Mouse (Mus musculus): ENCODE measurements around the gene Ak5. TPM values are rescaled to one million over a fixed set of nuclear protein-coding genes. Genes with fewer than 3 reads are reported as not detected.
"Not testable (repeated sequence)": the region's sequence is repeated elsewhere in the genome, so short reads cannot be mapped to it uniquely, and the experiment has no call there.

The Ak5 gene
- polyA plus RNA-seq (2016; fragmentation: Nextera tagmentation; extraction: Ambion mirVana): 2.0 TPM in 2 replicates

DNA sequence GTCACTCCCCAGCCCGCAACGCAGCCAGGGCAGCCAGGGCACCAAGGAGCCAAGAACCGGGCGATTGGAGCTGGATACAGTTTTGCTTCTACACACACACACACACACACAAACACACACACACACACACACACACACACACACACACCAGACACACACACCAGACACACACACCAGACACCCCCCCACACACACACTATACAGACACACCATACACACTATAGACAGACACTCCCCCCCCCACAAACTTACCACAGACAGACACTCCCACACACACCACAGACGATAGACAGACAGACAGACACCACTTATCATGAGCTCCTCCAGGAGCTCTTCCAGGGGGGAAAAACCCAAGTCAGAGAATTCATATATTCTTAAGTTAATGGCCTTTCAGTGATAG, at the start of gene Ak5:
Gene Ak5 (minus strand): TSS at position 122 of the 400 bp plus-strand sequence.
- peaks cover 17% of the 10 kb centered on the region for H3K4me1 ChIP-seq
- no peaks in the 10 kb centered on the region for H3K36me3 ChIP-seq
- H3K27me3 ChIP-seq (ENCODE audit: low read depth, poor library complexity, severe bottlenecking): peaks cover 61% of the 10 kb centered on the region
- peak within 1 kb of the TSS; percentile 82 for H3K27ac ChIP-seq
- DNase-seq (ENCODE audit: low spot score): no peak
- WGBS: 26% methylated on average over 1 of the region's 5 CpGs
- H3K9me3 ChIP-seq (replicated peaks): no peaks in the 10 kb centered on the region
- peak within 1 kb of the TSS; percentile 68 for H3K4me3 ChIP-seq

DNA sequence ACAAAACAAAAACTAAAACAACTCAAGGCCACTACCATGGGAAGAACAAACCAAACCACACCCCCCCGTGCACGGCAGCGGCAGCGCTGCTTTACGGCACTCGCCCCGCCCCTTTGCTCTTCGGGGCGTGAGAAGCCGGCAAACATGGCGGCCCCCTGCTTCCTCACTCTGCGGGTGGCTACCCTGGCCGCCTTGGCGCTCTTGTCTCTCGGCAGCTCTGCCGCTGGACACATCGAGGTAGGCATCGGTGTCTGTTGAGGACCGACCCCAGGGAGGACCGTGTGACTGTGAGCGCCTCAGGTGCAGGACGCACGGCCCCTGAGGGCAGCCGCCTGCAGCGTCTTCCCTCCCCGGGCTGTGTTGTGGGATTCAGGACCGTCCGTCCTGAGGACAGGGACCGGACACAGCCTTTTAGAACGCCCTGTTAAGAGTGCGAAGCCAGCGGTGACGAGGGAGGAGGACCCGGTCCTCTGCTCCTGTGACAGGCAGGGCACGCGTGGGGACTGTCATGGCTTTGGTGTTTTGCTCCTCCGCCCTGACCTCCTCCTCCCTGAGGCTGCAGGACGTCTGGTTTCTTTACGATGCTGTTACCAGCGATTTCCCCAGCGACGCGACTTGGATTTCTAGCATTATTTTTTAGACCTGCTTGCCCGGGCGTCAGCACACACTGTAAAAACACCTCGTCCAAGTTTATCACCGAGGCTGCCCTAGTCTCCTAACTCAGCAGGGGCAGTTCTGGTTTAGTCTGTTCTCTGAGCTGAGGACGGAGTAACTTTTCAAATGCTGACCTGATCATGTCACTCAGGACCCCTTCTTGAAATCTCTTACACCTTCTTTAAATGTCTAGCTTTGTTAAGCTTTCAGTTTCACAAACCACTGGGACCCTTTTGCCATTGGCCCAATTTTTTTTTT, 46.1 kb upstream of the Ak5 start, which contains the start of gene Pigk:
Gene Pigk (plus strand): TSS at position 110 of the 912 bp plus-strand sequence.
- peak within 1 kb of the TSS; percentile 85 for H3K27ac ChIP-seq
- DNase-seq (ENCODE audit: low spot score): peak; percentile 98
- peak within 1 kb of the TSS; percentile 76 for H3K4me3 ChIP-seq
- H3K4me1 ChIP-seq: peaks cover 17% of the 10 kb centered on the region
- no peaks in the 10 kb centered on the region for H3K27me3 ChIP-seq (ENCODE audit: low read depth, poor library complexity, severe bottlenecking)
- H3K9me3 ChIP-seq (replicated peaks): no peaks in the 10 kb centered on the region
- no peaks in the 10 kb centered on the region for H3K36me3 ChIP-seq
- under 1% methylated on average over 48 of the region's 48 CpGs for WGBS

DNA sequence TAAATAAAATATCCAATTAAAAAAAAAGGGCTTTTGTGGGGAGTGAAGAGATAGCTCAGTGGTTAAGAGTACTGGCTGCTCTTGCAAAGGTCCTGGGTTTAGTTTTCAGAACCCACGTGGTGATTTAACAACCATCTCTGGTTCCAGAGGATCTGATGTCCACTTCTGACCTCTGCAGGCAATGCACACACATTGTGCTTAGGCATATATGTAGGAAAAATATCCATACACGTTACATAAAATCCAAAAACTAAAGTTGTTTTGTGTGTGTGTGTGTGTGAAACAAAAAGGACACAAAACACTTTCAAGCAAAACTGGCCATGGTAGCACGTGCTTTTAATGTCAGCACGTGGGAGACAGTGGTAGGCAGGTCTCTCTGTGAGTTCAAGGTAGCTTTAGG, 44.8 kb upstream of the Ak5 start:
- H3K27me3 ChIP-seq (ENCODE audit: low read depth, poor library complexity, severe bottlenecking): no peaks in the 10 kb centered on the region
- 80% methylated on average over 4 of the region's 4 CpGs for WGBS
- H3K9me3 ChIP-seq (replicated peaks): no peaks in the 10 kb centered on the region
- peaks cover 17% of the 10 kb centered on the region for H3K4me1 ChIP-seq
- no peak for DNase-seq (ENCODE audit: low spot score)
- no peak overlapping the region for H3K27ac ChIP-seq
- no peaks in the 10 kb centered on the region for H3K36me3 ChIP-seq
- no peak overlapping the region for H3K4me3 ChIP-seq

GRCm38 (mm10) chr3:152709936-152710335, 41.8 kb upstream of the Ak5 start:
- H3K4me1 ChIP-seq: peaks cover 9% of the 10 kb centered on the region
- H3K27me3 ChIP-seq (ENCODE audit: low read depth, poor library complexity, severe bottlenecking): no peaks in the 10 kb centered on the region
- DNase-seq (ENCODE audit: low spot score): no peak
- no peaks in the 10 kb centered on the region for H3K36me3 ChIP-seq
- no peaks in the 10 kb centered on the region for H3K9me3 ChIP-seq (replicated peaks)
- WGBS: 55% methylated on average over 3 of the region's 3 CpGs
- H3K27ac ChIP-seq: no peak overlapping the region
- H3K4me3 ChIP-seq: no peak overlapping the region

DNA sequence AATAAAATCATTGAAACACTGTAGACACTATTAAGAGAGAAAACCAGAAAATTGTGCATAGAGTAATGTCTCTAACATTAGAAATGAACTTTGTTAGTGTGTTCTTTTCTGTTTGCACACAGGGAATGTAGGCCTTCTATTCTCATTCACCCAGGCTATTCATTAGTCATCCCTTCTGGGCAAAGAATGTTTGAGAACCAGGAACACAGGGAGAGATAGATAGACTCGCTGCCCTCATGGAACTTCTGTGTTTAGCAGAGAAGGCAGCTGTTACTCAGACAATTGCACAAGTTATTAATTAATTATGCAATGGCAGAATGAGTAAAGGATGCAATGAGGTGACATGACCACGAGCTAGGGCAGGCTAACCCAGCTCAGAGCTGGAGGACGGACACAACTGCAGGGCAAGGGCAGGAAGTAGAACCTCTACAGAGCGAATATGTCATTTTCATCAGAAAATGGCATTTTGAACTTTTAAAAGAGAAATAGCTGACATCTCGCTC, 39.2 kb upstream of the Ak5 start:
- Histone ChIP-seq H3K4me1 (0 out of 2 replicates have a peak, but pooled peaks cover 3% of the 10 kb centered on the region), H3K36me3 (no peaks in the 10 kb centered on the region), H3K9me3 (replicated peaks) (no peaks in the 10 kb centered on the region), H3K27ac (no peak overlapping the region), H3K27me3 (ENCODE audit: low read depth, poor library complexity, severe bottlenecking) (no peaks in the 10 kb centered on the region), H3K4me3 (no peak overlapping the region)
- DNase-seq (ENCODE audit: low spot score): no peak
- WGBS: 87% methylated on average over 5 of the region's 5 CpGs

GRCm38 (mm10) chr3:152706901-152707300, 38.7 kb upstream of the Ak5 start:
- DNase-seq (ENCODE audit: low spot score): no peak
- H3K4me3 ChIP-seq: no peak overlapping the region
- no peaks in the 10 kb centered on the region for H3K27me3 ChIP-seq (ENCODE audit: low read depth, poor library complexity, severe bottlenecking)
- H3K27ac ChIP-seq: no peak overlapping the region
- no peaks in the 10 kb centered on the region for H3K36me3 ChIP-seq
- 96% methylated on average over 2 of the region's 2 CpGs for WGBS
- no peaks in the 10 kb centered on the region for H3K9me3 ChIP-seq (replicated peaks)
- H3K4me1 ChIP-seq: 0 out of 2 replicates have a peak, but pooled peaks cover 3% of the 10 kb centered on the region

GRCm38 (mm10) chr3:152705826-152706225, 37.7 kb upstream of the Ak5 start:
- 72% methylated on average over 5 of the region's 5 CpGs for WGBS

GRCm38 (mm10) chr3:152702274-152702843, 34.2 kb upstream of the Ak5 start:
- Histone ChIP-seq H3K27me3 (ENCODE audit: low read depth, poor library complexity, severe bottlenecking) (no peaks in the 10 kb centered on the region), H3K4me1 (peaks cover 15% of the 10 kb centered on the region), H3K27ac (no peak overlapping the region), H3K36me3 (no peaks in the 10 kb centered on the region), H3K4me3 (no peak overlapping the region), H3K9me3 (replicated peaks) (no peaks in the 10 kb centered on the region)
- WGBS: 61% methylated on average over 8 of the region's 8 CpGs
- no peak for DNase-seq (ENCODE audit: low spot score)

More at GRCm38 (mm10) chr3:152705826-152706225, 37.7 kb upstream of the Ak5 start:
- no peaks in the 10 kb centered on the region for H3K27me3 ChIP-seq (ENCODE audit: low read depth, poor library complexity, severe bottlenecking)
- no peak overlapping the region for H3K27ac ChIP-seq
- no peak for DNase-seq (ENCODE audit: low spot score)
- no peaks in the 10 kb centered on the region for H3K36me3 ChIP-seq
- 0 out of 2 replicates have a peak, but pooled peaks cover 3% of the 10 kb centered on the region for H3K4me1 ChIP-seq
- no peak overlapping the region for H3K4me3 ChIP-seq
- H3K9me3 ChIP-seq (replicated peaks): no peaks in the 10 kb centered on the region

DNA sequence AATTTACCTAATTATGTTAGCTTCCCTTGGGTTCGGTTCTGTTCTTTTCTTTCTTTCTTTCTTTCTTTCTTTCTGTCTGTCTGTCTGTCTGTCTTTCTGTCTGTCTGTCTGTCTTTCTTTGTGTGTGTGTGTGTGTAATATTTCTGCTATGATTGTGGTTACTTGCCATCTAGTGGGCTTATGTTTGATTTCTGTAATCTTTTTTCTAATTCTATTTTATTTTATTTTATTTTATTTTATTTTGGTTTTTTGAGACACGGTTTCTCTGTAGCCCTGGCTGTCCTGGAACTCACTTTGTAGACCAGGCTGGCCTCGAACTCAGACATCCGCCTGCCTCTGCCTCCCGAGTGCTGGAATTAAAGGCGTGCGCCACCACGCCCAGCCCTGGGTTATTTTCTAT, 33.4 kb upstream of the Ak5 start:
- not testable (repeated sequence) for H3K27ac ChIP-seq; H3K9me3 ChIP-seq (replicated peaks); H3K27me3 ChIP-seq (ENCODE audit: low read depth, poor library complexity, severe bottlenecking); H3K4me3 ChIP-seq; DNase-seq (ENCODE audit: low spot score); H3K36me3 ChIP-seq
- WGBS: 94% methylated on average over 8 of the region's 8 CpGs
- H3K4me1 ChIP-seq: peaks cover 15% of the 10 kb centered on the region

DNA sequence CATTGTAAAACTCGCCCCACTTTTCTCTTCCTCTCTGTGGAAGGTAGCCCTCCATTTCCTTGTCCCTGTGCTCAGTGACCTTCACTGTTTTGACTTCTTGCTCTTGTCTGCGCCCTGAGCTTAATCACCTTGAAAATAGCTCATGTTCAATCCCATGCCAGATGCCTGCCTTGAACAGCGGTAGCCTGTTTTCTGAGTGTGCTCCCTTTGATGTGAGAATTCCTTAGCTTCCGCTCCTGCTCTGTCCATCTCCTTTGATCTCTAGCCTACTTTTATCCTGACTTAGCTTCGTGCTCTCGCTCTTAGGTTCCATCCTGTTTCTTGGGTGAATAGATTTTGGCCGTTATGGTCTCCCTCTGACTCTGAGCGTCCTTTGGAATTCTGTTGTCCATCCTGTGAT, 31.1 kb upstream of the Ak5 start:
- Histone ChIP-seq H3K27ac (no peak overlapping the region), H3K4me3 (no peak overlapping the region), H3K9me3 (replicated peaks) (no peaks in the 10 kb centered on the region), H3K36me3 (no peaks in the 10 kb centered on the region), H3K4me1 (peaks cover 15% of the 10 kb centered on the region), H3K27me3 (ENCODE audit: low read depth, poor library complexity, severe bottlenecking) (no peaks in the 10 kb centered on the region)
- 34% methylated on average over 8 of the region's 8 CpGs for WGBS
- no peak for DNase-seq (ENCODE audit: low spot score)

- no peak for DNase-seq (ENCODE audit: low spot score)
- Histone ChIP-seq H3K9me3 (replicated peaks) (no peaks in the 10 kb centered on the region), H3K4me1 (peaks cover 15% of the 10 kb centered on the region), H3K36me3 (no peaks in the 10 kb centered on the region), H3K27me3 (ENCODE audit: low read depth, poor library complexity, severe bottlenecking) (no peaks in the 10 kb centered on the region), H3K27ac (no peak overlapping the region), H3K4me3 (no peak overlapping the region)
- WGBS: 89% methylated on average over 5 of the region's 5 CpGs
Measured at GRCm38 (mm10) chr3:152698017-152698416, 29.9 kb upstream of the Ak5 start.

GRCm38 (mm10) chr3:152694950-152695349, 26.8 kb upstream of the Ak5 start:
- Histone ChIP-seq H3K9me3 (replicated peaks) (no peaks in the 10 kb centered on the region), H3K4me1 (peaks cover 15% of the 10 kb centered on the region), H3K4me3 (no peak overlapping the region), H3K27me3 (ENCODE audit: low read depth, poor library complexity, severe bottlenecking) (no peaks in the 10 kb centered on the region), H3K27ac (no peak overlapping the region), H3K36me3 (no peaks in the 10 kb centered on the region)
- DNase-seq (ENCODE audit: low spot score): no peak
- 95% methylated on average over 3 of the region's 3 CpGs for WGBS

- no peak for DNase-seq (ENCODE audit: low spot score)
Measured at GRCm38 (mm10) chr3:152689105-152689504, 20.9 kb upstream of the Ak5 start.

More at GRCm38 (mm10) chr3:152689105-152689504, 20.9 kb upstream of the Ak5 start:
- H3K4me1 ChIP-seq: no peaks in the 10 kb centered on the region
- no peaks in the 10 kb centered on the region for H3K9me3 ChIP-seq (replicated peaks)
- H3K27ac ChIP-seq: no peak overlapping the region
- no peak overlapping the region for H3K4me3 ChIP-seq
- no peaks in the 10 kb centered on the region for H3K27me3 ChIP-seq (ENCODE audit: low read depth, poor library complexity, severe bottlenecking)
- no peaks in the 10 kb centered on the region for H3K36me3 ChIP-seq
- 89% methylated on average over 9 of the region's 9 CpGs for WGBS
